Comparison of ENCODE assay signal across 25 mouse cellular contexts in the genomic region with DNA sequence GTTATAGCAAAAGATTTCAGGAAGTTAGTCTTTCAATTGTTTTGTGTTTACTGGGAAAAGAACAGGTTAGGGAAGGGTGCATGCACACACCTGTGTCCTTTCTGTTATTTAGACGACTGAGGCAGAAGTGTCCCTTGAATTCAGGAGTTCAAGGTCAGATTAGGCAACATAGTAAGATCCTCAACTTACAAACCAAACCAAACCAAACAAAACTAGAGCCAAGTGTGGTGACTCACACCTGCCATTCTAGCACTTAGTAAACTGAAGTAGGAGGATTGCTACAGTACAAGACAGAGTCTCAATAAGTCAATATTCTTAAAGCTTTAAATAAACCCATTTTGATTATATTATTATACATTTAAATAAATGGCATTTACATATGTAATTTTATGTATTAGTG. TPM values are rescaled to one million over a fixed set of nuclear protein-coding genes. Genes with fewer than 3 reads are reported as not detected.
A peak's percentile ranks its signal among the peaks of the same experiment; 100 is the strongest.
DNase-seq lines count a peak whose midpoint lies in the region; ATAC-seq and TF ChIP-seq lines count a peak whose summit lies in the region.
"Had no signal": no experiment of that assay in that cellular context is flagged by ENCODE, and none has a peak within 500 bp of the region (broad histone marks: within the 10 kb centered on the region; RNA-seq: fewer than 3 reads in every experiment).

No protein-coding gene starts in this region.

- DNase-seq in adrenal gland, postnatal 36 days: peak; percentile 42 to 53
- DNase-seq in adrenal gland, postnatal 10 days: no peak
- peak; percentile 69 for DNase-seq in lung, postnatal 36 days
- no peak for DNase-seq in lung, adult 2 months
- peak; percentile 16 for DNase-seq in adipocyte (ENCODE audit: low spot score)
- DNase-seq in stomach, postnatal 0 days (ENCODE audit: low spot score): peak; percentile 30
- no peak for DNase-seq in kidney, postnatal 36 days
- DNase-seq in left cerebral cortex, adult 11 months (ENCODE audit: low spot score): no peak
- DNase-seq: cerebellum, adult 8-10 months; cerebellum, postnatal 36 days; embryo, embryonic 11 days; heart, postnatal 10 days; kidney, adult 11 months; kidney, postnatal 4 days; left cerebral cortex, postnatal 4 days; liver, embryonic 13.5 days; thymus, postnatal 4 days had no signal

- peaks cover 5% of the 10 kb centered on the region for H3K36me3 ChIP-seq in stomach, postnatal 0 days (ENCODE audit: control insufficient read depth, insufficient read depth, low read length)

- peak; percentile 75; the same call in 1 of the 2 replicates for ATAC-seq in stomach, postnatal 0 days (ENCODE audit: low FRiP score, low TSS enrichment)
- ATAC-seq: forebrain, embryonic 16.5 days; inflammation-experienced regulatory T-cells, adult 6 months had no signal

- WGBS in lung, adult 2 months: 63% methylated on average over 1 of the region's 1 CpGs
- WGBS in stomach, postnatal 0 days: 41% methylated on average over 1 of the region's 1 CpGs

- H3K27ac ChIP-seq in stomach, postnatal 0 days (replicated peaks): no peak overlapping the region
- H3K27ac ChIP-seq: embryonic facial prominence, embryonic 12.5 days; heart, embryonic 13.5 days; hindbrain, embryonic 15.5 days; liver, embryonic 13.5 days; lung, embryonic 15.5 days; neural tube, embryonic 13.5 days had no signal

- no peak overlapping the region for H3K9ac ChIP-seq in stomach, postnatal 0 days (ENCODE audit: low read length)
- H3K9ac ChIP-seq: embryonic facial prominence, embryonic 12.5 days; heart, embryonic 13.5 days; hindbrain, embryonic 15.5 days; liver, embryonic 13.5 days; lung, embryonic 15.5 days; neural tube, embryonic 13.5 days had no signal

- TF ChIP-seq EP300 in stomach, postnatal 0 days (optimal IDR thresholded peaks at IDR 0.05): no peak

- H3K4me3 ChIP-seq in lung, adult 2 months (replicated peaks; ENCODE audit: extremely low read depth, low read depth, low read length): no peak overlapping the region
- H3K4me3 ChIP-seq in stomach, postnatal 0 days (ENCODE audit: low read depth, low read length): no peak overlapping the region
- H3K4me3 ChIP-seq: embryonic facial prominence, embryonic 12.5 days; heart, embryonic 13.5 days; hindbrain, embryonic 15.5 days; liver, embryonic 13.5 days; lung, embryonic 15.5 days; neural tube, embryonic 13.5 days had no signal

- H3K4me2 ChIP-seq in stomach, postnatal 0 days (replicated peaks; ENCODE audit: low read depth): no peak overlapping the region
- H3K4me2 ChIP-seq: embryonic facial prominence, embryonic 12.5 days; heart, embryonic 13.5 days; hindbrain, embryonic 15.5 days; liver, embryonic 13.5 days; lung, embryonic 15.5 days; midbrain, embryonic 11.5 days; neural tube, embryonic 13.5 days had no signal

- no peak for TF ChIP-seq POLR2A in lung, adult 2 months (IDR thresholded peaks at IDR 0.05; ENCODE audit: borderline replicate concordance, extremely low read depth, low read depth, low read length)

- no peaks in the 10 kb centered on the region; the same call in 1 of the 2 replicates for H3K4me1 ChIP-seq in lung, adult 2 months (ENCODE audit: control insufficient read depth, insufficient read depth, low read length)
- H3K4me1 ChIP-seq in stomach, postnatal 0 days (replicated peaks; ENCODE audit: control insufficient read depth, insufficient read depth): no peaks in the 10 kb centered on the region
- H3K4me1 ChIP-seq: embryonic facial prominence, embryonic 12.5 days; heart, embryonic 13.5 days; hindbrain, embryonic 15.5 days; lung, embryonic 15.5 days; neural tube, embryonic 13.5 days had no signal

- H3K9me3 ChIP-seq in stomach, postnatal 0 days (ENCODE audit: control insufficient read depth, low read length): no peaks in the 10 kb centered on the region
- H3K9me3 ChIP-seq: embryonic facial prominence, embryonic 12.5 days; heart, embryonic 13.5 days; hindbrain, embryonic 15.5 days; liver, embryonic 13.5 days; lung, embryonic 15.5 days; neural tube, embryonic 13.5 days had no signal

- H3K27me3 ChIP-seq in stomach, postnatal 0 days (ENCODE audit: control insufficient read depth, insufficient read depth, low read length): no peaks in the 10 kb centered on the region
- H3K27me3 ChIP-seq: embryonic facial prominence, embryonic 12.5 days; heart, embryonic 13.5 days; hindbrain, embryonic 15.5 days; liver, embryonic 13.5 days; lung, embryonic 15.5 days; neural tube, embryonic 13.5 days had no signal

- TF ChIP-seq CTCF in lung, adult 2 months (IDR thresholded peaks at IDR 0.05; ENCODE audit: insufficient read depth, low read length): no peak
- TF ChIP-seq CTCF in stomach, postnatal 0 days (IDR thresholded peaks at IDR 0.05; ENCODE audit: low read depth): no peak

RNA-seq across cellular contexts. Expression of gene Nrd1, which starts 21.5 kb away (rescaled TPM):
- 100 to 1,000 TPM; 115 to 125 TPM for total RNA-seq in adrenal gland, postnatal 36 days (2021)
- 100 to 1,000 TPM in 1 of 2 experiments, 10 to 100 TPM in 1; 97.2 to 109 TPM for total RNA-seq in adrenal gland, postnatal 10 days (2021)
- 20.9 and 40.4 TPM in 2 replicates for polyA plus RNA-seq in lung, adult 2 months (2012; rRNA removed)
- polyA plus RNA-seq in stomach, postnatal 0 days (2015; fragmentation: Nextera tagmentation; extraction: Ambion mirVana): 53.5 and 62.0 TPM in 2 replicates

Comparison
In these comparisons a context has a peak if more than half of its experiments do, and no peak if none do; other contexts are left out.
1. DNase-seq: peak in adrenal gland, postnatal 36 days (2 of 2), lung, postnatal 36 days (single experiment), adipocyte (single experiment) and stomach, postnatal 0 days (single experiment); none in adrenal gland, postnatal 10 days (single experiment), lung, adult 2 months (single experiment), kidney, postnatal 36 days (0 of 2) and left cerebral cortex, adult 11 months (single experiment).